Mouse (Mus musculus) embryonic facial prominence, embryonic 12.5 days (tissue): ENCODE data around the gene Cbx8. TPM values are rescaled to one million over a fixed set of nuclear protein-coding genes. Genes with fewer than 3 reads are reported as not detected.
A peak's percentile ranks its signal among the peaks of the same experiment; 100 is the strongest.

Experiments
- ATAC-seq: fragments of 200-750 bp; cut with Nextera tagmentation; 2 replicates; pipeline ENCODE4 v1.8.0; 2017; ENCODE audit not compliant: insufficient number of reproducible peaks, insufficient read depth, low FRiP score, low TSS enrichment
- H3K27ac ChIP-seq: fragments of 300-500 bp; sonication (generic); 2 replicates; pipeline ENCODE4 v1.5.1; 2016; ENCODE audit warnings: mild to moderate bottlenecking
- H3K27me3 ChIP-seq: fragments of 300-500 bp; sonication (generic); 2 replicates; pipeline ENCODE4 v1.6.1; 2016; ENCODE audit warnings: mild to moderate bottlenecking, moderate library complexity
- H3K36me3 ChIP-seq: fragments of 300-500 bp; sonication (generic); 2 replicates; pipeline ENCODE4 v1.6.1; 2016; ENCODE audit warnings: mild to moderate bottlenecking
- H3K4me1 ChIP-seq: fragments of 300-500 bp; sonication (generic); 2 replicates; pipeline ENCODE4 v1.6.1; 2016
- H3K4me2 ChIP-seq: fragments of 300-500 bp; sonication (generic); replicated peaks from 2 replicates; pipeline ENCODE4 v1.6.1; 2016; ENCODE audit warnings: mild to moderate bottlenecking, moderate library complexity
- H3K4me3 ChIP-seq: fragments of 300-500 bp; sonication (generic); 2 replicates; pipeline ENCODE4 v1.5.1; 2016; ENCODE audit warnings: mild to moderate bottlenecking
- H3K9ac ChIP-seq: fragments of 300-500 bp; sonication (generic); 2 replicates; pipeline ENCODE4 v1.6.1; 2016; ENCODE audit warnings: mild to moderate bottlenecking, moderate library complexity
- H3K9me3 ChIP-seq: fragments of 300-500 bp; sonication (generic); 2 replicates; pipeline ENCODE4 v1.6.1; 2016; ENCODE audit warnings: mild to moderate bottlenecking, moderate library complexity
- WGBS: fragments of 180-500 bp; shearing (Covaris S2); methylation state at CpG from one replicate; pipeline ENCODE4 v1.1.7; 2016; 5-methylcytosine and 5-hydroxymethylcytosine counted together
- polyA plus RNA-seq: library from polyadenylated mRNA; unstranded; fragments of >200 nt; fragmentation: Nextera tagmentation; extraction: Ambion mirVana; gene quantifications from 2 replicates; pipeline ENCODE4 v1.2.1, GENCODE M21; 2016

Cbx8 gene
- polyA plus RNA-seq: 9.4 and 10.8 TPM in 2 replicates

DNA sequence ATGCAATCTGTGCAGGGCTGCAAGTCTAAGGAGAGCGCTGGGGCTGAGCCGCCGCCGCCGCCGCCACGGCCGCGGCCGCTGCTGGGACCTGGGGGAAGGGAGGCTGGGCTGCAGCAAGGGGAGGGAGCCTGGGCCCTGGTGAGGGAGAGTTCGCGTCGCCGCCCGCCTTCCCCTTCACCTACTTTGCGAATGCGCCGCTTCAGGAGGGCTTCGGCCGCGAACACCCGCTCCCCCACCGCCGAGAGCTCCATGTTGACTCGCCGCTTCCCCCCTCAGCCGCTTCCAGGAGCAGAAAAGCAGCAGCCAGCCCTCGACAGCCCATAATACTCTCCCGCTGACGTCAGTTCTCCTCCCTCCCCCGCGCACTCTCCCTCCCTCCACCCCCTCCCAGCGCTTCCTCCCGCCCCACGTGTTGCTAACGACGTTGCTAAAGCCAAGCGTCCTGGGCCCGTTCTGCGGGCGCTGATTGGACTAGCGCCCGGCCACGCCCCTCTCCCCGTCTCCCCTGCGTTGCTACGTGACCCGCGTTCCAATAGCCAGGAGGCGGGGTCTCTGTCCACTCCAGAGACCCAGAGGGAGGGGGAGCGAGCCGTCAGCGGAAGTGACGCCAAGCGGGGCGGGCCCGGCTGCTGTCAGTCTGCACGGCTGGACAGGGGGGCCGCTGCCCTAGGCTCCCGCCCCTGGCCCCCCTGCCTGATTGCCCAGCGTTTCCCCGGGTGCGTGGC lies at the start of gene Cbx8:
TSS of gene Cbx8 (minus strand) at position 370 of the 725 bp plus-strand sequence.
- under 1% methylated on average over 54 of the region's 63 CpGs for WGBS
- H3K27me3 ChIP-seq: peaks cover 72% of the 10 kb centered on the region

DNA sequence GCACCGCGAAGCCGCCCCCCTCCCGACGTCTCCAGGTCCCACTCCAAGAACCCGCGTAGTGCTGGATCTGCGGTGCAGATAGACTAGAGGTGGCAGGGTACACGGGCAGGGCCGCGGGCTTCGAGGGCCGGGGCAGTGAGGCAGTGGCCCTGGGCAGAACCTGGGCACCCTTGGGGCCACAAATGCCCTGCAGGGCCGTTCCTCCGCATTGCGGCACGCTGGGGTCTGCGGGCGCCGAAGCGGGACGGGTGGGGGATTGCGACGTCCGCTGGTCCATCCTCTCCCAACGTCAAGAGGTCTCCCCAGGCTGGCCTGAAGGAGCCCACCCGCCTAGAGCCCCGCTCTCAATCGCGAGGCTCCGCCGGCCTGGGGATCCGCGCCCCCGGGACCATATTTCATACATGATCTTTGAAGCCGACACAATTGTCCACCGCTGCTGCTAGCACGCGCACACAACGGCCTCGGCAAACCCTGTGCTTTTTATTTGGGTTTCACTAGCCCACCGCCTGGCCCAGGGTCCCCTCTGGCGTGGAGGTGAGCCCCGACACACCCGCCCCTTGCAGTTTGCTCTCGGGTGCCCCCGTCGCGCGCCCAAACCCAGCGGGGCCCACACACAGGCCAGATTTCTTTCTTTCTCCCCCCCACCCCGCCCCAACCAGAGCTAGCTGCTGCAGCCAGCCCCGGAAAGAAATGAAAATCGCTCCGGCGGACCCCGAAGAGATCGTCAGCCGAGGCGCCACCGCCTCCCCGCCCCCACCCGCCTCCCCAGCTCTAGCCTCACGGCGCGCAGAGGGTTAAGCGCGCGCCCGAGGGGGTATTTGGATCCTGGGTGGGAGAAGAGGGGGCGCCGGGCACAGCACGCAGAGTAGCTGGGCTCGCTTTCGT lies 49.5 kb upstream of the Cbx8 start:
- under 1% methylated on average over 59 of the region's 75 CpGs for WGBS
- no peak for ATAC-seq
- Histone ChIP-seq H3K4me1 (peaks cover 38% of the 10 kb centered on the region), H3K9me3 (no peaks in the 10 kb centered on the region), H3K4me2 (peak overlapping the region; percentile 94), H3K27ac (peak overlapping the region; percentile 36; the same call in 1 of the 2 replicates), H3K36me3 (no peaks in the 10 kb centered on the region), H3K9ac (peak overlapping the region; percentile 57), H3K4me3 (peak overlapping the region; percentile 52), H3K27me3 (peaks cover 58% of the 10 kb centered on the region)

More for the DNA sequence above, at the start of gene Cbx8:
- Histone ChIP-seq H3K9ac (peak within 1 kb of the TSS; percentile 85), H3K4me1 (peaks cover 77% of the 10 kb centered on the region), H3K4me3 (peak within 1 kb of the TSS; percentile 74), H3K27ac (peak within 1 kb of the TSS; percentile 83), H3K36me3 (peaks cover 8% of the 10 kb centered on the region), H3K9me3 (no peaks in the 10 kb centered on the region), H3K4me2 (peak within 1 kb of the TSS; percentile 94)
- peak; percentile 79 for ATAC-seq

DNA sequence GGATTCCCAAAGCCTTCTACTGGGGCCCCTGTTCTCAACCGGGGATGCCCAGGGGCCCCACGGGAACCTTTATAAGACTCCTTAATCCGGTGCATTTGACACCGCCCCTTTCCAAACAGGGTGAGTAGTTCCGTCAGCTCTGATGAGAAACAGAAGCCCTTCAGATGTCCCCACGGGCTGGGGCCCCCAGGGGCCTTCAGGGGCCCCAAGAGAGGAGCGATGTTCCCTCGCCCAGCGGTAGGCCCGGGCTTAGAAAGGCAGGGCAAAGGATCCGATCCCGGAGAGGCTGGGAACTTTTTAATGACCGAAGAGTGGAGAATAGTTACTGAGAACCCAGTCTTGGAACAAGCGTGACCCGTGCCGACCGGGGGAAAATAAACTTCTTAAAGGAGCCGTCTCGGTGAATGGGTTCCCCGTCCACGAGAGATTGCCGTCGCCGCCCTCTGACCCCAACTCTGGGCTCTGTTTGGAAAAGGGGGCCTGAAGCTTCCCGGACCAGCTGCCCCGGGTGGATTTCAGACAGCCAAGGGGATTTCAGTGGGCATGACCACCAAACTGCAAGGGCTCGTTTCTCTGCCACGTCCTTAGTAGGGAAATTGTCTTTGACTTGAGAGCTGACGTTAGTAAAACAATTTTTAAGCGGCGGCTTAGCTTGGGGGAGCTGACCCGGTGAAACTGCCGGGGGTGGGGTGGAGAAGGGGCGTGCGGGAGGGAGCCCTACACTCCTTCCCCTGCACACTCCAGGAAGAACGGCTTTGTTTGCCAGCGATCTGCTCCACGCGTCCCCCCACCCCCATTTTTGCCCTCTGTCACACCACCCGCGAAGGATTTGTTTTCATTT lies 48.7 kb upstream of the Cbx8 start:
- H3K27me3 ChIP-seq: peaks cover 54% of the 10 kb centered on the region
- H3K4me2 ChIP-seq: peak overlapping the region; percentile 94
- H3K36me3 ChIP-seq: no peaks in the 10 kb centered on the region
- H3K27ac ChIP-seq: no peak overlapping the region
- ATAC-seq: no peak
- peaks cover 43% of the 10 kb centered on the region for H3K4me1 ChIP-seq
- H3K4me3 ChIP-seq: peak overlapping the region; percentile 52
- H3K9me3 ChIP-seq: no peaks in the 10 kb centered on the region
- under 1% methylated on average over 41 of the region's 41 CpGs for WGBS
- peak overlapping the region; percentile 57; the same call in 1 of the 2 replicates for H3K9ac ChIP-seq

DNA sequence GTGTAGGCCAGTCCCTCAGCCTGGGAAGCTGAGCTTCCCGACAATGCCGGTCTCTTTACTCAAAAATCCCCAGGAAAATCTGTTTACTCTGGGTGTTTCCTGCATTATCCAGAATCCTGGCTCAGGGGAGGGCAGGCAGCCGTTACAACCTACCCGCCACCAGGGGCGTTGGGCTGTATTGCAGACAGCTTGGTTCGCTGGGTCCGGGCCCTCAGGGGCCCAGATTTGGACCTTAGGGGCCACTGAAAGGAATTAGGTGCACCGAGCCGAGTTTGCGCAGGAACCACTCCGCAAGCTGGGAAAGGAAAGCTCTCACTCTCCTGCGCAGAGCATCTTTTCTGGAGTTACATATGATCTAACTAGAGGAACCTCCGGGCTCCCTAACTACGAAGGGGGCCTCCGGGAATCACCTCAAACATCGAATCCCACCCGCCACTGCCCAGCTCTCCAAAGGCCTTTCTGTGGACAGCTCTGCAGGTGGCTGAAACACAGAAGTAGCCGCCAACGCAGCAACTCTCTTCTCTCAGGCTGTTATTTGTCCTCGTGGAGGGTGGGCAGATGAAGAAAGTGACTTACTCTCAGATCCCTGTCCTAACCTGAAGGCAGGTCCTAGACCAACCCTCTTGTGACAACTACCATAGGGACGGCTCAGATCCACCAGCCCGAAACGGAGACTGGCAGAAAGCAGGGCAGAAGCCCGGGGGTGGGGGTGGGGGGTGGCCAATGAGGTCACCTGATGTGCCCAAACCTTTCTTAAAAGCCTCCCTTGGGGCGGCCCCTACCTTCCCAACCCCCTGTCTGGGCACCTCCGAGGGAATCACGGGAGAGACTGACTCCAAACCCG lies 47.8 kb upstream of the Cbx8 start:
- WGBS: under 1% methylated on average over 28 of the region's 28 CpGs

DNA sequence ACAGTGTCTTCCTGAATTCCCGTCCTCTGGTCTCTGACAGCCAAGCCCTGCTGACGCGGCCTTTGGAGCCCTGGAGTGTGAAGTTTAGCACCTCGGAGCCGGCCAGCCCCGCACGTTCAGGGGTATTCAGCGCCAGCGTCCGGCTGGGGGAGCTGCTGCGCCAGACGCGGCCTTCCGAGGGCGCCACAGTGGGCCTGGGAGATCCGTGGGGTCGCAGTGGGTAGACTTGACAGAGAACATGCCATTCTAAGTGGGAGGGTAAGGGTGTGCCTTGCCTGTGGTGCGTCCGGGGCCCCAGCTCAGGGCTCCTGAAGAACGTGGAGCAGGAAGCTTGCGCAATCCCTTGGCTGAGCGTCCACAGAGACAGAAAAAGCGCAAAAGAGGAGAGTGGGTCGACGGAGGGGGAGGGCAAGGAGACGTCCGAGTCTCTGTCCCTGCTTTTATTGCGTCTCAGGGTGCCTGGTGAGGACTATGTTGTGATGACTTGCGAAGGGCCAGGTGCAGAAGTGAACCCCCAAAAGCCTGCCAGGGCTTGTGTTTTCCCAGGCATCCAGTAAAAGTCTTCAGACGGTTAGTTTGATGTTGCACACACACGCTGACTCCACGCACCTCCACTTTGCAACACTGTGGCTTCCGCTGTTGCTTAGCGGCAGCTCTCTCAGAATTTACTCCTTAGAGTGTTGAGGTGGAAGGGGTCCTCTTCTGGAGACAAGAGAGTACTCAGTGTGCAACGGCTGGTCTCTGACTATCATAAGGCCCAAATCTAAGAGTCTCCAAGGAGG lies 46.7 kb upstream of the Cbx8 start:
- H3K9me3 ChIP-seq: no peaks in the 10 kb centered on the region
- H3K4me2 ChIP-seq: peak overlapping the region; percentile 15; the same call in 1 of the 2 replicates
- H3K27me3 ChIP-seq: peaks cover 59% of the 10 kb centered on the region
- ATAC-seq: no peak
- H3K4me1 ChIP-seq: peaks cover 59% of the 10 kb centered on the region
- 1% methylated on average over 35 of the region's 35 CpGs for WGBS
- H3K9ac ChIP-seq: no peak overlapping the region
- no peak overlapping the region for H3K27ac ChIP-seq
- 0 out of 2 replicates have a peak overlapping the region, but pooled peaks have one; percentile 6 for H3K4me3 ChIP-seq
- no peaks in the 10 kb centered on the region for H3K36me3 ChIP-seq

More for the DNA sequence above, 47.8 kb upstream of the Cbx8 start:
- Histone ChIP-seq H3K9me3 (no peaks in the 10 kb centered on the region), H3K27ac (no peak overlapping the region), H3K36me3 (no peaks in the 10 kb centered on the region), H3K4me3 (no peak overlapping the region), H3K4me1 (peaks cover 51% of the 10 kb centered on the region), H3K27me3 (peaks cover 52% of the 10 kb centered on the region), H3K9ac (no peak overlapping the region), H3K4me2 (0 out of 2 replicates have a peak overlapping the region, but pooled peaks have one; percentile 94)
- no peak for ATAC-seq

DNA sequence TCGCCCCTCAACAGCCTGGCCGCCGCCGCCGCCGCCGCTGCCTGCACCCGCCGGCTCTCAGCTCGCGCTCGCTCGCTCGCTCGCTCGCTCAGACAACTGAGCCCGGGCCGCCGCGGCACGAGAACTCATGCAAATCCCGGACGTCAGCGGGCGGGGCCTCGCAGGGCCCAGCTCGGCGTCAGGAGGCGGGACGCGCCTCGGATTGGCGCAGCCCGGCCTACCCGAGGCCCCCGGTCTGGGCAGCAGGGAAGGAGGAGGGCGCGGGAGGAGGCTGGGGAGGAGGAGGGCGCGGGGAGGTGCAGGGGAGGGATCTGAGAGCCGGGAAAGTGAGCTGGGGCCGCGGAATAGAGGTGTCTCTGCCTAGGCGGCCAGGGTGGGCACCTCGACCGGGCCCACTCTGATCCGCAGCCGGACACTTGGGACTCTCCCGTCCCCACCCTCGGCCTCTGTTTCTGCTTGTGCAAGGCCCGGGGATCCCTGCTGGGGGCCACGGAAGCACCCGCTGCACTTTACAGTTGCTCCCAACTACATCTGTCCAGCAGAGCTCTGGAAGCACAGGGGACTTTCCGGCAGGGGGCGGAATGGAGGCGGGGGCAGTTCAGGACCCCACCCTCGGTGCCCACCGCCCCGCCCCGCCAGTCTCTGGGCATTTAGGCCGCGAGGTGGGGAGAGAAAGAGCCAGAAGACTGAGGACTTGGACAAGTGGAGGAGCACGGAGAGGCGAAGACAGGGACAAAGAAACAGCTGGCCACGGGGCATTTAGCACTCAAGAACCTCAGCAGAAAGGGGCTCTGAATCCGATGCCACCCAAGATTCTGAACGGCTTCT lies 45.6 kb upstream of the Cbx8 start, which contains the start of gene Cbx4:
TSS of gene Cbx4 (minus strand) at position 78 of the 828 bp plus-strand sequence.
- H3K9me3 ChIP-seq: no peaks in the 10 kb centered on the region
- peak; percentile 85 for ATAC-seq
- peaks cover 9% of the 10 kb centered on the region for H3K36me3 ChIP-seq
- peak within 1 kb of the TSS; percentile 88 for H3K9ac ChIP-seq
- peak within 1 kb of the TSS; percentile 88 for H3K4me3 ChIP-seq
- peaks cover 69% of the 10 kb centered on the region for H3K4me1 ChIP-seq
- under 1% methylated on average over 56 of the region's 67 CpGs for WGBS
- H3K4me2 ChIP-seq: peak within 1 kb of the TSS; percentile 85
- H3K27me3 ChIP-seq: peaks cover 64% of the 10 kb centered on the region
- peak within 1 kb of the TSS; percentile 99 for H3K27ac ChIP-seq

DNA sequence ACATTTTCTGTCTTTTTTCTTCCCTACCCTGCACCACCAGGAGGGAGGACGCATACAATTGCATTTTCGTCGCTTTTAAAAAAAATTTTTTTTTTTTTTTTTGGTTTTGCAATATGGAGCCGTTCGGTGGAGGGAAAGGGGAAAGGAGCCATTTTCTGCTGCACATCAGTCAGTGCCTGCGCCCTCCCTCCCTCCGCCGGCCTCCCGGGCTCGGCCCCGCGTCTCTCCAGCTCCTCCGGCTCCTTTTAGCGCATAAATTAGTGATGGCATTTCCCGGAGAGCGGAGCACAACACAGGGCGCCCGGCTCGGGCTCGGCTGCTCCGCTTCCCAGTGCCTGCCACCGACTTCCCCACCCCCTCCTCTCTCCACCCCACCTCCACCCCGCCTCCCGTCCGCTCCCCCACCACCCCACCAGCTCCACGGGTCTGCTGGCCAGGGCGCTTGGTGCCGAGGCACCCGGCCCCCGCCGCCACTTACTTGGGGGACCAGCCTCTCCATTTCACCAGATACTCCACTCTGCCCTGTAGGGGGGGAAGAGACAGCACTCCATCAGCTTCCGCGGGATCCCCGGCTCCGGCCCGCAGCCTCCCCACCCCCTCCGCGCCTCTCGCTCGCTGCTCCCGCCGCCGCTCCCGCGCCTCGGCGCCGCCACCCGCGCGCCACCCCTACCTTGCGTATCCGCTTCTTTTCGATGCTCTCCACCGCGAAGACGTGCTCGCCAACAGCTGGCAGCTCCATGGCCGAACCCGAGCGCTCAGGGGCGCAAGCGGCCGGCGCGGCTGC lies 44.7 kb upstream of the Cbx8 start:
- H3K4me3 ChIP-seq: peak overlapping the region; percentile 88
- H3K4me1 ChIP-seq: peaks cover 72% of the 10 kb centered on the region
- H3K27me3 ChIP-seq: peaks cover 65% of the 10 kb centered on the region
- ATAC-seq: peak; percentile 59
- WGBS: under 1% methylated on average over 64 of the region's 66 CpGs
- peaks cover 17% of the 10 kb centered on the region for H3K36me3 ChIP-seq
- peak overlapping the region; percentile 99 for H3K27ac ChIP-seq
- peak overlapping the region; percentile 85 for H3K4me2 ChIP-seq
- no peaks in the 10 kb centered on the region for H3K9me3 ChIP-seq
- H3K9ac ChIP-seq: peak overlapping the region; percentile 88

DNA sequence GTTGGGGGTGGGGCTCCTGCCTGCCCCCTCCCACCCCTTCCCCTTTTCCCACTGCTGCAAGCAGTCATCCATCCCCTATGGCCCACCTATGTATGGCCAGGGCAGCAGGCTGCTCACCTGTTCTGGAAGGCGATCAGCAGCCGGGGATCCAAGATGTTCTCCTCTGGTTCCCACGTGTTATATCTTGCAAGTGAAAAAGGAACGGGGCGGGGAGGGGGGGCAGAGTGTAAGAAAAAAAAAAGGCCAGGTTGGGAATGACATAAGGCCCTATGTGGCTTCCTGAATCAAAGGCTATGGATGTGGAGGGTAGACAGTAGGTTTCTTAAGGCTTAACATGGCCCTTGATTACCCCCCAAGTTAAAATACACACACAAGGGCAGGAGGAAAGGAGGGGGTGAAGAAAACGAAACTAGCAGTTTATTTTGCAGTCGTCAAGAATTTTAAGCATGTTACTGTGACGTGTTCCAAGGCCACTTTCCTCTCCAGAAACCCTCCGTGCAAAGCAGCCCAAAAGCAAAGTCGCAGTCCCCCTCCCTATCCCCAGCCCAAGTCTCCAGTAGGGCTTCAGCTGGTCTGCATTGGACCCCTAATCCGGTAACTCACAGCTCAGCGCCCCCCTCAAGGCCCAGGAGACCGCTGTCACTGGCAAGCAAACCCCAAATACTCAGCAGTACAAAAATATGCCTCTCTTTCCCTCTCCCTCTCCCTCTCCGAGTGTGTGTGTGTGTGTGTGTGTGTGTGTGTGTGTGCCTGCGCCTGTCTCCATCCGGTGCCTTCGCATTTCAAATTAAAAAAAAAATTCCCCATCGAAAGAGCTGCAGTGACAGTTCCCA lies 43.9 kb upstream of the Cbx8 start:
- Histone ChIP-seq H3K27ac (peak overlapping the region; percentile 99), H3K27me3 (peaks cover 69% of the 10 kb centered on the region), H3K9ac (peak overlapping the region; percentile 88), H3K4me1 (peaks cover 69% of the 10 kb centered on the region), H3K4me3 (peak overlapping the region; percentile 88), H3K36me3 (peaks cover 21% of the 10 kb centered on the region), H3K4me2 (peak overlapping the region; percentile 85), H3K9me3 (no peaks in the 10 kb centered on the region)
- ATAC-seq: no peak
- 3% methylated on average over 18 of the region's 18 CpGs for WGBS
